Mouse (Mus musculus) erythroblast, embryonic 14.5 days (primary cell): ENCODE results near the gene Palm2.

Experiments used
- GATA1 ChIP-seq: IDR thresholded peaks from 2 replicates; pipeline ENCODE4 v1.6.1; 2012; ENCODE audit warnings: low read length, inconsistent platforms, mixed read lengths
- TAL1 ChIP-seq: IDR thresholded peaks from 3 replicates; pipeline ENCODE4 v1.6.1; 2012; ENCODE audit warnings: low read length, inconsistent platforms, mixed read lengths

GRCm38 (mm10) chr4:57486392-57486791 is 52.3 kb downstream of the Palm2 start:
- TF ChIP-seq GATA1 (no peak), TAL1 (no peak)
